11 mouse cellular contexts compared by ENCODE assay signal in the genomic region with DNA sequence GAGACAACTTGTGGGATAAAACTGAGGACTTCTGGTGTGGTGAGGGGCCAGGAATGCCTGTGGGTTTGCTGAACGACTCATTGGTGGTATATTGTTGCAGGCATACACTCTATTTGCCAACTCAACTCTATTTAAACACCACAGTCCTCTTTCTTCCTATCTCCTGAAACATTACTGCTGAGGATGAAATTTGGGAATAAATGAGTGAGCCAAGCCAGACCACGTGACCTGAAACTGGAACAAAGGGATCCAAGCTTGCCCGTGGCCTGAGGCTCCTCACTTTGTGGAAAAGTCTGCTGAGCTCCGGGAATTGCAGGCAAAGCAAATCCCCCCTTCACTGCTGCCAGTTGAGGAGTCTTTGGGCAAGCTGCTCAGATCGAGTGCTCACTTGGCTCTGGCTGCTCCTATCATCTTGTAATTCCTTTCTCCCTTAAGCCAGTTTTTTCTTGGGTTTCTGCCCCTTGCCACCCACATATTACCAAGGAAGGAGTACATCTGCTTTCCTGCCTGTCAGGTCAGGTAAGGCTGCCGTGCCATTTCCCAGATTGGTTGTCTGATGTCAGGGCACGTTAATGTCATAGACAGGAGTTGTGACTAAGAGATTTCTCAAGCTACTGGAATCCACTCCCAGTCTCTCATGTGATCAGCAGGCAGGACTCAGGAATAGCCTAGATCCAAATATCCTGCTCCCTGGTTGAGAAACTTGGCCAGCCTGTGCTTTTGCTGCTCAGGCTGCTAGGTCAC. TPM values are rescaled to one million over a fixed set of nuclear protein-coding genes. Genes with fewer than 3 reads are reported as not detected.
DNase-seq lines count a peak whose midpoint lies in the region; ATAC-seq and TF ChIP-seq lines count a peak whose summit lies in the region.
"Had no signal": no experiment of that assay in that cellular context is flagged by ENCODE, and none has a peak within 500 bp of the region (broad histone marks: within the 10 kb centered on the region; RNA-seq: fewer than 3 reads in every experiment).

No protein-coding gene starts in this region.

- peak; percentile 1 for DNase-seq in heart, adult 8-10 months (ENCODE audit: low spot score)
- DNase-seq in heart, postnatal 25 days (ENCODE audit: low spot score) = no peak
- DNase-seq in Muller cell, postnatal 12 days (ENCODE audit: inconsistent ontology term) = peak; percentile 81
- DNase-seq in cerebellum, adult 2 months = peak; percentile 54 to 61
- peak; percentile 42 to 70 for DNase-seq in left cerebral cortex, postnatal 25 days (ENCODE audit: low spot score in 2 of 2)
- no peak for DNase-seq in retina, embryonic 14.5 days (ENCODE audit: low spot score)
- DNase-seq: kidney, adult 2 months had no signal

- no peak overlapping the region for H3K9ac ChIP-seq in hindbrain, embryonic 12.5 days

- no peak for TF ChIP-seq CTCF in cerebellum, adult 2 months (IDR thresholded peaks at IDR 0.05; ENCODE audit: borderline replicate concordance, insufficient read depth, low read depth, low read length)

- no peak overlapping the region for H3K4me2 ChIP-seq in hindbrain, embryonic 12.5 days (replicated peaks)
- H3K4me2 ChIP-seq: midbrain, embryonic 11.5 days had no signal

- no peaks in the 10 kb centered on the region for H3K27me3 ChIP-seq in cerebellum, adult 2 months (ENCODE audit: control insufficient read depth, insufficient read depth, low read length)
- H3K27me3 ChIP-seq in hindbrain, embryonic 12.5 days = no peaks in the 10 kb centered on the region

- no peaks in the 10 kb centered on the region for H3K9me3 ChIP-seq in hindbrain, embryonic 12.5 days (replicated peaks)

- H3K4me3 ChIP-seq in cerebellum, adult 2 months (replicated peaks; ENCODE audit: insufficient read depth, low read depth, low read length) = no peak overlapping the region
- no peak overlapping the region for H3K4me3 ChIP-seq in hindbrain, embryonic 12.5 days

- TF ChIP-seq POLR2A in cerebellum, adult 2 months (IDR thresholded peaks at IDR 0.05; ENCODE audit: borderline replicate concordance, insufficient read depth, low read length) = no peak

- 12% methylated on average over 7 of the region's 7 CpGs for WGBS in cerebellum, adult 2 months
- 72% methylated on average over 7 of the region's 7 CpGs for WGBS in hindbrain, embryonic 12.5 days

- intact Hi-C loops in heart, postnatal 25 days (cut with DNase I) = no loop called here
- intact Hi-C loops in left cerebral cortex, postnatal 25 days (cut with DNase I) = loop anchor here (1.0 kb wide), 1 partner anchor 17 kb away; the partner anchor contains the start of gene Porcn

- peak overlapping the region; percentile 98 for H3K27ac ChIP-seq in cerebellum, adult 2 months (ENCODE audit: insufficient read depth, low read length)
- H3K27ac ChIP-seq in hindbrain, embryonic 12.5 days = no peak overlapping the region

- no peak for ATAC-seq in megakaryocyte, adult 5-6 weeks (ENCODE audit: poor library complexity, severe bottlenecking)
- ATAC-seq in hindbrain, embryonic 12.5 days (ENCODE audit: low FRiP score) = no peak

- peaks cover 16% of the 10 kb centered on the region for H3K4me1 ChIP-seq in cerebellum, adult 2 months (ENCODE audit: control insufficient read depth, insufficient read depth, low read length)
- H3K4me1 ChIP-seq in hindbrain, embryonic 12.5 days = no peaks in the 10 kb centered on the region

- H3K36me3 ChIP-seq in hindbrain, embryonic 12.5 days = no peaks in the 10 kb centered on the region

RNA-seq across cellular contexts. Expression of gene Porcn, which starts 16.5 kb away (rescaled TPM):
- 1 to 10 TPM; 2.1 to 3.9 (median 2.9) TPM for total RNA-seq in heart, adult 8-10 months (2022)
- 1 to 10 TPM; 1.9 to 2.6 TPM for total RNA-seq in heart, postnatal 25 days (2021)
- polyA plus RNA-seq in cerebellum, adult 2 months (2012; rRNA removed) = 250 and 287 TPM in 2 replicates
- 10 to 100 TPM; 74.0 to 75.2 TPM for total RNA-seq in left cerebral cortex, postnatal 25 days (2021)
- 0.27 TPM in 1 of 2 replicates, not detected in the other for total RNA-seq in megakaryocyte, adult 5-6 weeks (2015)
- total RNA-seq in megakaryocyte, adult 5-6 weeks (2017) = 0.22 and 0.41 TPM in 2 replicates
- 28.2 and 31.7 TPM in 2 replicates for polyA plus RNA-seq in hindbrain, embryonic 12.5 days (2016; fragmentation: Nextera tagmentation; extraction: Ambion mirVana)

RNA-seq across cellular contexts. Expression of gene Ftsj1, which starts 29.4 kb away (rescaled TPM):
- total RNA-seq in heart, adult 8-10 months (2022) = 10 to 100 TPM in 3 of 4 experiments, 1 to 10 TPM in 1; 9.8 to 12.3 (median 11.2) TPM
- total RNA-seq in heart, postnatal 25 days (2021) = 10 to 100 TPM; 10.3 to 10.7 TPM
- polyA plus RNA-seq in cerebellum, adult 2 months (2012; rRNA removed) = 45.9 and 50.1 TPM in 2 replicates
- total RNA-seq in left cerebral cortex, postnatal 25 days (2021) = 10 to 100 TPM; 20.2 to 25.9 TPM
- 16.3 and 17.5 TPM in 2 replicates for total RNA-seq in megakaryocyte, adult 5-6 weeks (2015)
- total RNA-seq in megakaryocyte, adult 5-6 weeks (2017) = 14.2 and 14.4 TPM in 2 replicates
- 43.1 and 43.5 TPM in 2 replicates for polyA plus RNA-seq in hindbrain, embryonic 12.5 days (2016; fragmentation: Nextera tagmentation; extraction: Ambion mirVana)

RNA-seq across cellular contexts. Expression of gene Ebp, which starts 29.5 kb away (rescaled TPM):
- 10 to 100 TPM; 14.5 to 21.8 (median 17.8) TPM for total RNA-seq in heart, adult 8-10 months (2022)
- 10 to 100 TPM; 19.6 to 22.6 TPM for total RNA-seq in heart, postnatal 25 days (2021)
- 59.9 and 68.5 TPM in 2 replicates for polyA plus RNA-seq in cerebellum, adult 2 months (2012; rRNA removed)
- 10 to 100 TPM; 35.6 to 41.4 TPM for total RNA-seq in left cerebral cortex, postnatal 25 days (2021)
- total RNA-seq in megakaryocyte, adult 5-6 weeks (2015) = 56.4 and 70.7 TPM in 2 replicates
- 108 and 125 TPM in 2 replicates for total RNA-seq in megakaryocyte, adult 5-6 weeks (2017)
- 30.7 and 32.3 TPM in 2 replicates for polyA plus RNA-seq in hindbrain, embryonic 12.5 days (2016; fragmentation: Nextera tagmentation; extraction: Ambion mirVana)

RNA-seq across cellular contexts. Expression of gene Tbc1d25, which starts 46.9 kb away (rescaled TPM):
- 1 to 10 TPM; 3.1 to 5.5 (median 4.4) TPM for total RNA-seq in heart, adult 8-10 months (2022)
- total RNA-seq in heart, postnatal 25 days (2021) = 1 to 10 TPM; 4.2 to 4.3 TPM
- polyA plus RNA-seq in cerebellum, adult 2 months (2012; rRNA removed) = 27.4 and 30.5 TPM in 2 replicates
- total RNA-seq in left cerebral cortex, postnatal 25 days (2021) = 10 to 100 TPM; 15.8 to 16.6 TPM
- total RNA-seq in megakaryocyte, adult 5-6 weeks (2015) = 5.9 and 8.4 TPM in 2 replicates
- total RNA-seq in megakaryocyte, adult 5-6 weeks (2017) = 2.0 and 2.9 TPM in 2 replicates
- 16.4 and 16.7 TPM in 2 replicates for polyA plus RNA-seq in hindbrain, embryonic 12.5 days (2016; fragmentation: Nextera tagmentation; extraction: Ambion mirVana)

RNA-seq across cellular contexts. Expression of gene Slc38a5, which starts 48.1 kb away (rescaled TPM):
- total RNA-seq in heart, adult 8-10 months (2022) = under 1 TPM in 3 of 4 experiments, not detected in 1; 0.31 to 0.98 (median 0.43) TPM
- total RNA-seq in heart, postnatal 25 days (2021) = under 1 TPM; 0.49 to 0.81 TPM
- 9.1 and 10.4 TPM in 2 replicates for polyA plus RNA-seq in cerebellum, adult 2 months (2012; rRNA removed)
- 1 to 10 TPM; 7.3 to 9.0 TPM for total RNA-seq in left cerebral cortex, postnatal 25 days (2021)
- total RNA-seq in megakaryocyte, adult 5-6 weeks (2015) = 1.3 and 4.1 TPM in 2 replicates
- total RNA-seq in megakaryocyte, adult 5-6 weeks (2017) = 2.4 and 3.7 TPM in 2 replicates
- polyA plus RNA-seq in hindbrain, embryonic 12.5 days (2016; fragmentation: Nextera tagmentation; extraction: Ambion mirVana) = 5.5 and 6.1 TPM in 2 replicates
- total RNA-seq: gastrocnemius, postnatal 36 days had no signal
- polyA plus RNA-seq: kidney, adult 2 months had no signal

Comparison
In these comparisons a context has a peak if more than half of its experiments do, and no peak if none do; other contexts are left out.
1. DNase-seq: peak in heart, adult 8-10 months (single experiment), Muller cell, postnatal 12 days (single experiment), cerebellum, adult 2 months (2 of 2) and left cerebral cortex, postnatal 25 days (2 of 2); none in heart, postnatal 25 days (single experiment) and retina, embryonic 14.5 days (single experiment).
2. RNA of gene Porcn, which starts 16.5 kb away (total RNA-seq): 74.0 to 75.2 TPM in left cerebral cortex, postnatal 25 days; 2.1 to 3.9 TPM in heart, adult 8-10 months, 1.9 to 2.6 TPM in heart, postnatal 25 days and 0.22 to 0.41 TPM in megakaryocyte, adult 5-6 weeks; every median in the first group is over 10 times any median in the second.